Mouse (Mus musculus) MEL (cell line): ENCODE measurements around the gene Tmem231. TPM values are rescaled to one million over a fixed set of nuclear protein-coding genes. Genes with fewer than 3 reads are reported as not detected.

ENCODE experiments used
- DNase-seq: peaks from one replicate; pipeline ENCODE4 v3.0.0; 2011; ENCODE audit warnings: low read depth, low spot score
- H3K27ac ChIP-seq: 2 replicates; pipeline ENCODE4 v1.5.1; 2012; ENCODE audit warnings: low read depth, mild to moderate bottlenecking, control low read depth, low read length, moderate library complexity; ENCODE audit not compliant: control insufficient read depth
- H3K27me3 ChIP-seq, 2 experiments: fragments of 150-350 bp in 1 of 2; sonication (generic) in 1 of 2; 2 replicates each; pipeline ENCODE4 v1.6.1; 2012; ENCODE audit warnings: low read length in 2 of 2, mild to moderate bottlenecking in 2 of 2, improper control_type of control experiment in 1 of 2, moderate library complexity in 1 of 2; ENCODE audit not compliant: insufficient read depth in 2 of 2, control insufficient read depth in 1 of 2
- H3K36me3 ChIP-seq, 2 experiments: 2 replicates each; pipeline ENCODE4 v1.6.1; 2012 to 2014; ENCODE audit warnings: low read length in 2 of 2, improper control_type of control experiment in 1 of 2, inconsistent platforms in 1 of 2, mild to moderate bottlenecking in 1 of 2; ENCODE audit not compliant: insufficient read depth in 2 of 2, control insufficient read depth in 1 of 2
- H3K4me1 ChIP-seq, 2 experiments: fragments of 150-350 bp in 1 of 2; sonication (generic) in 1 of 2; 2 replicates each; pipeline ENCODE4 v1.6.1; 2012; ENCODE audit warnings: low read length in 2 of 2, improper control_type of control experiment in 1 of 2, mild to moderate bottlenecking in 1 of 2; ENCODE audit not compliant: insufficient read depth in 2 of 2, control insufficient read depth in 1 of 2
- H3K4me3 ChIP-seq, 2 experiments: fragments of 150-350 bp in 1 of 2; sonication (generic) in 1 of 2; 2 replicates each; pipeline ENCODE4 v1.5.1; 2012; ENCODE audit warnings: low read depth in 2 of 2, low read length in 2 of 2, mild to moderate bottlenecking in 2 of 2, moderate library complexity in 2 of 2, control low read depth in 1 of 2, improper control_type of control experiment in 1 of 2; ENCODE audit not compliant: control insufficient read depth in 1 of 2, insufficient read depth in 1 of 2
- H3K79me2 ChIP-seq: 2 replicates; pipeline ENCODE4 v1.6.1; 2012; ENCODE audit warnings: mild to moderate bottlenecking, low read length, moderate library complexity; ENCODE audit not compliant: control insufficient read depth, poor library complexity, insufficient read depth
- H3K9ac ChIP-seq: 2 replicates; pipeline ENCODE4 v1.6.1; 2012; ENCODE audit warnings: low read depth, mild to moderate bottlenecking, control low read depth, low read length, moderate library complexity; ENCODE audit not compliant: control insufficient read depth, poor library complexity, severe bottlenecking
- H3K9me3 ChIP-seq: fragments of 150-350 bp; sonication (generic); replicated peaks from 2 replicates; pipeline ENCODE4 v1.6.1; 2012; ENCODE audit warnings: mild to moderate bottlenecking, low read length, improper control_type of control experiment, moderate library complexity; ENCODE audit not compliant: insufficient read depth
- CTCF ChIP-seq, 3 experiments: IDR thresholded peaks in 2 of 3; conservative IDR thresholded peaks in 1 of 3; 2 replicates each; pipeline ENCODE4 v1.5.1; 2011 to 2012; ENCODE audit warnings: low read length in 3 of 3, low read depth in 2 of 3, mild to moderate bottlenecking in 2 of 3, improper control_type of control experiment in 1 of 3, inconsistent platforms in 1 of 3, mixed read lengths in 1 of 3, moderate library complexity in 1 of 3; ENCODE audit not compliant: control insufficient read depth in 1 of 3, insufficient read depth in 1 of 3, poor library complexity in 1 of 3, severe bottlenecking in 1 of 3
- E2F4 ChIP-seq: IDR thresholded peaks from 2 replicates; pipeline ENCODE4 v1.6.1; 2011; ENCODE audit warnings: low read depth, low read length, improper control_type of control experiment, borderline replicate concordance
- ELF1 ChIP-seq: IDR thresholded peaks from 2 replicates; pipeline ENCODE4 v1.6.1; 2014; ENCODE audit warnings: low read depth, mild to moderate bottlenecking, inconsistent platforms, low read length, improper control_type of control experiment, moderate library complexity
- GATA1 ChIP-seq: IDR thresholded peaks from 2 replicates; pipeline ENCODE4 v1.6.1; 2011; ENCODE audit warnings: low read depth, low read length, improper control_type of control experiment
- HCFC1 ChIP-seq: IDR thresholded peaks from 2 replicates; pipeline ENCODE4 v1.6.1; 2012; ENCODE audit warnings: low read depth, mild to moderate bottlenecking, inconsistent platforms, low read length, improper control_type of control experiment, moderate library complexity
- KAT2A ChIP-seq: conservative IDR thresholded peaks from 2 replicates; pipeline ENCODE4 v1.6.1; 2012; ENCODE audit warnings: low read depth, low read length, improper control_type of control experiment, inconsistent platforms
- MAFK ChIP-seq: IDR thresholded peaks from 2 replicates; pipeline ENCODE4 v1.6.1; 2011; ENCODE audit warnings: low read depth, mild to moderate bottlenecking, low read length, improper control_type of control experiment, borderline replicate concordance
- MAX ChIP-seq: IDR thresholded peaks from 2 replicates; pipeline ENCODE4 v1.6.1; 2011; ENCODE audit warnings: low read length, improper control_type of control experiment
- MAZ ChIP-seq: IDR thresholded peaks from 2 replicates; pipeline ENCODE4 v1.6.1; 2012; ENCODE audit warnings: low read depth, mild to moderate bottlenecking, inconsistent platforms, low read length, improper control_type of control experiment
- MEF2A ChIP-seq: IDR thresholded peaks from 2 replicates; pipeline ENCODE4 v1.6.1; 2014; ENCODE audit warnings: low read depth, mild to moderate bottlenecking, inconsistent platforms, low read length, improper control_type of control experiment; ENCODE audit not compliant: poor library complexity, insufficient replicate concordance, severe bottlenecking; ENCODE audit errors: extremely low read depth
- MXI1 ChIP-seq: IDR thresholded peaks from 2 replicates; pipeline ENCODE4 v1.6.1; 2011; ENCODE audit warnings: mild to moderate bottlenecking, low read depth, low read length, improper control_type of control experiment
- MYB ChIP-seq: IDR thresholded peaks from 2 replicates; pipeline ENCODE4 v1.6.1; 2011; ENCODE audit warnings: mild to moderate bottlenecking, low read depth, low read length, improper control_type of control experiment
- NELFE ChIP-seq: IDR thresholded peaks from 2 replicates; pipeline ENCODE4 v1.6.1; 2011; ENCODE audit warnings: low read depth, low read length, improper control_type of control experiment
- POLR2A ChIP-seq, 2 experiments: IDR thresholded peaks; 2 replicates each; pipeline ENCODE4 v1.6.1; 2011 to 2012; ENCODE audit warnings: low read length in 2 of 2, mild to moderate bottlenecking in 2 of 2, control low read depth in 1 of 2, improper control_type of control experiment in 1 of 2, low read depth in 1 of 2, moderate library complexity in 1 of 2; ENCODE audit not compliant: control insufficient read depth in 1 of 2, insufficient read depth in 1 of 2, poor library complexity in 1 of 2
- RCOR1 ChIP-seq: IDR thresholded peaks from 2 replicates; pipeline ENCODE4 v1.6.1; 2012; ENCODE audit warnings: low read depth, mild to moderate bottlenecking, inconsistent platforms, low read length, improper control_type of control experiment
- SMC3 ChIP-seq: IDR thresholded peaks from 2 replicates; pipeline ENCODE4 v1.6.1; 2011; ENCODE audit warnings: low read depth, low read length, improper control_type of control experiment
- TBP ChIP-seq: IDR thresholded peaks from 2 replicates; pipeline ENCODE4 v1.8.0; 2011; ENCODE audit warnings: low read depth, low read length, improper control_type of control experiment
- UBTF ChIP-seq: IDR thresholded peaks from 2 replicates; pipeline ENCODE4 v1.6.1; 2012; ENCODE audit warnings: low read depth, mild to moderate bottlenecking, inconsistent platforms, low read length, improper control_type of control experiment, moderate library complexity, borderline replicate concordance; ENCODE audit not compliant: insufficient read depth
- ZKSCAN1 ChIP-seq: IDR thresholded peaks from 2 replicates; pipeline ENCODE4 v1.6.1; 2012; ENCODE audit warnings: low read depth, mild to moderate bottlenecking, inconsistent platforms, low read length, improper control_type of control experiment, moderate library complexity
- ZMIZ1 ChIP-seq: IDR thresholded peaks from 2 replicates; pipeline ENCODE4 v1.6.1; 2012; ENCODE audit warnings: low read depth, mild to moderate bottlenecking, inconsistent platforms, low read length, improper control_type of control experiment, moderate library complexity
- ZNF384 ChIP-seq: IDR thresholded peaks from 2 replicates; pipeline ENCODE4 v1.6.1; 2012; ENCODE audit warnings: low read depth, mild to moderate bottlenecking, inconsistent platforms, low read length, improper control_type of control experiment
- polyA plus RNA-seq, 2 experiments: library from polyadenylated mRNA; stranded (reverse) in 1 of 2; unstranded in 1 of 2; fragments of >175 nt in 1 of 2; fragments of >200 nt in 1 of 2; gene quantifications; 2 replicates each; pipeline versions ENCODE4 v1.2.1 to v1.2.4; 2012; ENCODE audit warnings: low replicate concordance in 2 of 2, low read depth in 1 of 2; ENCODE audit not compliant: insufficient read length in 2 of 2, insufficient read depth in 1 of 2, missing spikeins in 1 of 2
- total RNA-seq: library from RNA; depleted of rRNA; stranded (reverse); fragments of 300-350 nt; gene quantifications from 2 replicates; pipeline ENCODE4 v1.2.3, GENCODE M21; 2012

The Tmem231 gene
- total and polyA plus RNA-seq, 3 experiments: 0.85 to 2.5 TPM; not detected in 1

DNA sequence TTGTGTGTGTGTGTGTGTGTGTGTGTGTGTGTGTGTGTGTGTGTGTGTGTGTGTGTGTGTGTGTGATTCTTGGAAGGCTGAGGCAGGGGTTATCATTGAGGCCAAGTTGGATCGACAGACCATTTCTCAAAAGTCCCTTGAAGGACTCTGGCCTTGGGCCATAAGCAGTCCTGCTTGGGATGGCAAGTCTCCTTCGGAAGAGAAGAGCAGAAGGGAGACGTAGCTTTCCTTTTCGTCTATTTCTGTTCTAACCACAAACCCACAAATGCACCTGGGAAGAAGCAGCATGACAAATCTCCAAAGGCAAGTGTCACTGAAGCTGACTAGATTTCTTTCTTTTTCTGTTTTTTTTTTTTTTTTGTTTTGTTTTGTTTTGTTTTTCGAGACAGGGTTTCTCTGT, 22.2 kb upstream of the Tmem231 start:
- no peak overlapping the region for H3K4me3 ChIP-seq
- no peaks in the 10 kb centered on the region for H3K79me2 ChIP-seq
- H3K4me1 ChIP-seq: no peaks in the 10 kb centered on the region
- no peak overlapping the region for H3K27ac ChIP-seq
- TF ChIP-seq TBP: no peak
- no peak for TF ChIP-seq POLR2A (IDR thresholded peaks at IDR 0.05; ENCODE audit: control insufficient read depth in 1 of 2, insufficient read depth in 1 of 2, low read depth in 1 of 2, low read length in 2 of 2, poor library complexity in 1 of 2)
- no peak for TF ChIP-seq ZKSCAN1
- no peak for TF ChIP-seq MEF2A
- no peak for TF ChIP-seq RCOR1
- TF ChIP-seq GATA1: no peak
- no peak for TF ChIP-seq HCFC1
- TF ChIP-seq ZMIZ1: no peak
- TF ChIP-seq CTCF (IDR thresholded peaks at IDR 0.05 in 2 of 3, conservative IDR thresholded peaks at IDR 0.05 in 1 of 3; ENCODE audit: control insufficient read depth in 1 of 3, insufficient read depth in 1 of 3, low read depth in 2 of 3, low read length in 3 of 3, poor library complexity in 1 of 3, severe bottlenecking in 1 of 3): no peak
- no peak for TF ChIP-seq SMC3
- TF ChIP-seq MAFK: no peak
- no peak for TF ChIP-seq KAT2A
- no peak for TF ChIP-seq UBTF
- TF ChIP-seq E2F4: no peak
- TF ChIP-seq NELFE: no peak
- TF ChIP-seq MXI1: no peak
- TF ChIP-seq ZNF384: no peak
- no peak for TF ChIP-seq MAX
- H3K27me3 ChIP-seq: no peaks in the 10 kb centered on the region
- peaks cover 0 to 4% of the 10 kb centered on the region in 2 experiments; a peak in 3 of 4 replicates for H3K36me3 ChIP-seq
- no peak for DNase-seq
- H3K9me3 ChIP-seq: no peaks in the 10 kb centered on the region
- H3K9ac ChIP-seq: no peak overlapping the region

DNA sequence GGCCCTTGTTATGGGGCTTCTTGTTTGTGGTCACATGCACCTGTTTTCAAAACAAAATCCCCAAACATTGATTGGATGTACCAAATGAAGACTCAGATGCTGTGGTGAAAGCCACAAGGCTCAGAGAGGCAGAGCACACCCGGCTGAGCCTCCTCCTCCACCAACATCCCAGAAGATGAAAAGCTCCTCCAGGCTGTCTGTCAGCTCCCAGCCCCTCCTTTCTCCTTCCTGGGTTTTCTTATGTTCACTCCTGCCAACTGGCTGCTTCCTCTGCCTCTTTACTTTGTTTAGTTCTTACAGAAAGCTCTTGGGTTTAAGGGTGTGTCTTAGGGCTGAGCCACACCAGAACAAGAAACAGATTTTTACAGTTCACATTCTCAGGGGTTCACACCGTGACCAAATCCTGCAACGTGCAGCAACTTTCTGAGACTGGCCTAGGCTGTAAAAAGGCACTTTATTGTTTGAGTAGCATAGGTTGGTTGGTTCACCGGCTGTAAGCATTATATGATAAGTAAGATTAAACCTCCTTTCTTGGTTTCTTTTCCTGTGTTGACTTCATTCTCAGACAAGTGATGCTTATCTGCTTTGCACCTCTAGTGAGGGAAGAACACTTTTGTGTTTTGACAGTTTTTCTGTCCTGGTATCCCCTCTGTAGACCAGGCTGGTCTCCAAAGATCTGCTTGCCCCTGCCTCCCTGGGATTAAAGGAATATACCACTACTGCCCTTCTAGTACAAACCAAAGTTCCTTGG, 21.3 kb upstream of the Tmem231 start:
- Histone ChIP-seq H3K4me1 (no peaks in the 10 kb centered on the region), H3K9ac (no peak overlapping the region), H3K79me2 (no peaks in the 10 kb centered on the region), H3K27me3 (no peaks in the 10 kb centered on the region), H3K4me3 (no peak overlapping the region), H3K9me3 (no peaks in the 10 kb centered on the region), H3K36me3 (peaks cover 0 to 4% of the 10 kb centered on the region in 2 experiments; a peak in 3 of 4 replicates), H3K27ac (no peak overlapping the region)
- no peak for DNase-seq
- no peak for TF ChIP-seq ELF1
- TF ChIP-seq MYB: no peak
- TF ChIP-seq MXI1: no peak
- no peak for TF ChIP-seq SMC3
- no peak for TF ChIP-seq MAZ
